7 mouse cellular contexts compared by ENCODE assay signal in the genomic region with DNA sequence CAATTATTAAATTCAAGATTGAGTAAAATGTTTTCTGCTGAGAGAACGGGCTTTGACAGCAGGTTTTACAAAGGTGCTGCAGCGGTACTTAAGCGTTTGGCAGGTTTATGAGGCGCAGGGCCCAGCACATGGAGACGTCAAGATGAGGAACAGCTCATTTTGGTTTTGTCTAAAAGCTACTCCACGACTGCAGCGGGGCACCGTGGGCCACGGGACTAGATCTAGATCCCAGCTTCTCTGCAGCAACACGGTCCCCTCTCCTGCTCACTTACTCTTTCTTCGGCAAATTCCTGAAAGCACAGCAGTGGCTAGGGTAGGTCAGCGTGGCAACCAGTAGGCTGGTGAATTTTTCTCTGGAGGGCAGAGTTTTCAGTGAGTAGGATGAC. TPM values are rescaled to one million over a fixed set of nuclear protein-coding genes. Genes with fewer than 3 reads are reported as not detected.
DNase-seq lines count a peak whose midpoint lies in the region; ATAC-seq lines count a peak whose summit lies in the region.

No protein-coding gene starts in this region.

- no peaks in the 10 kb centered on the region for H3K9me3 ChIP-seq in kidney, embryonic 16.5 days (ENCODE audit: low read length)
- H3K9me3 ChIP-seq in forebrain, embryonic 16.5 days (ENCODE audit: control insufficient read depth, low read length) = no peaks in the 10 kb centered on the region
- H3K9me3 ChIP-seq in limb, embryonic 10.5 days (replicated peaks) = no peaks in the 10 kb centered on the region
- no peaks in the 10 kb centered on the region for H3K9me3 ChIP-seq in neural tube, embryonic 14.5 days (ENCODE audit: control insufficient read depth, low read length)

- peak overlapping the region; percentile 35 for H3K4me3 ChIP-seq in kidney, embryonic 16.5 days (ENCODE audit: low read length)
- H3K4me3 ChIP-seq in forebrain, embryonic 16.5 days (replicated peaks; ENCODE audit: low read length) = no peak overlapping the region; the same call in 1 of the 2 replicates
- H3K4me3 ChIP-seq in limb, embryonic 10.5 days = peak overlapping the region; percentile 30
- no peak overlapping the region for H3K4me3 ChIP-seq in neural tube, embryonic 14.5 days (ENCODE audit: low read depth, low read length)

- H3K27me3 ChIP-seq in kidney, embryonic 16.5 days (ENCODE audit: insufficient read depth, low read length) = no peaks in the 10 kb centered on the region
- peaks cover 7% of the 10 kb centered on the region; the same call in 1 of the 2 replicates for H3K27me3 ChIP-seq in forebrain, embryonic 16.5 days (replicated peaks; ENCODE audit: control insufficient read depth, insufficient read depth, low read length)
- H3K27me3 ChIP-seq in limb, embryonic 10.5 days (ENCODE audit: low read depth, poor library complexity, severe bottlenecking) = no peaks in the 10 kb centered on the region
- no peaks in the 10 kb centered on the region for H3K27me3 ChIP-seq in neural tube, embryonic 14.5 days (ENCODE audit: control insufficient read depth, insufficient read depth, low read length)

- H3K9ac ChIP-seq in kidney, embryonic 16.5 days (replicated peaks; ENCODE audit: low read length) = peak overlapping the region; percentile 42
- no peak overlapping the region for H3K9ac ChIP-seq in forebrain, embryonic 16.5 days (replicated peaks; ENCODE audit: low read depth, low read length)
- peak overlapping the region; percentile 16; the same call in 1 of the 2 replicates for H3K9ac ChIP-seq in neural tube, embryonic 14.5 days (replicated peaks; ENCODE audit: low read depth, low read length)

- no peak for DNase-seq in kidney, adult 8-10 months
- peak; percentile 48 for DNase-seq in limb, embryonic 10.5 days (ENCODE audit: low spot score)
- no peak for DNase-seq in right cerebral cortex, postnatal 4 days

- ATAC-seq in kidney, embryonic 16.5 days (ENCODE audit: low FRiP score, low TSS enrichment) = peak; percentile 46; the same call in 1 of the 2 replicates
- ATAC-seq in forebrain, embryonic 16.5 days = no peak
- ATAC-seq in neural tube, embryonic 14.5 days (ENCODE audit: low read depth) = peak; percentile 32; the same call in 1 of the 2 replicates
- ATAC-seq in erythroblast, adult 5-6 weeks (replicated peaks; ENCODE audit: low FRiP score, poor library complexity, severe bottlenecking) = no peak

- WGBS in kidney, embryonic 16.5 days = 16% methylated on average over 12 of the region's 12 CpGs
- WGBS in forebrain, embryonic 16.5 days = 56% methylated on average over 12 of the region's 12 CpGs
- WGBS in limb, embryonic 10.5 days = 34% methylated on average over 12 of the region's 12 CpGs
- WGBS in neural tube, embryonic 14.5 days = 16% methylated on average over 12 of the region's 12 CpGs

- no peaks in the 10 kb centered on the region for H3K36me3 ChIP-seq in kidney, embryonic 16.5 days (ENCODE audit: insufficient read depth, low read length)
- no peaks in the 10 kb centered on the region for H3K36me3 ChIP-seq in forebrain, embryonic 16.5 days (ENCODE audit: control insufficient read depth, insufficient read depth)
- no peaks in the 10 kb centered on the region for H3K36me3 ChIP-seq in limb, embryonic 10.5 days
- H3K36me3 ChIP-seq in neural tube, embryonic 14.5 days (ENCODE audit: control insufficient read depth, insufficient read depth, low read length) = no peaks in the 10 kb centered on the region

- no peak overlapping the region for H3K27ac ChIP-seq in kidney, embryonic 16.5 days (ENCODE audit: low read length)
- peak overlapping the region; percentile 28; the same call in 1 of the 2 replicates for H3K27ac ChIP-seq in forebrain, embryonic 16.5 days (ENCODE audit: low read length)
- H3K27ac ChIP-seq in limb, embryonic 10.5 days = peak overlapping the region; percentile 62
- peak overlapping the region; percentile 40; the same call in 1 of the 2 replicates for H3K27ac ChIP-seq in neural tube, embryonic 14.5 days (ENCODE audit: low read depth, low read length)

- H3K4me1 ChIP-seq in kidney, embryonic 16.5 days (ENCODE audit: insufficient read depth, low read length) = peaks cover 5% of the 10 kb centered on the region; the same call in 1 of the 2 replicates
- H3K4me1 ChIP-seq in forebrain, embryonic 16.5 days (replicated peaks; ENCODE audit: control insufficient read depth, insufficient read depth, low read length) = peaks cover 29% of the 10 kb centered on the region
- peaks cover 19% of the 10 kb centered on the region for H3K4me1 ChIP-seq in limb, embryonic 10.5 days
- H3K4me1 ChIP-seq in neural tube, embryonic 14.5 days (ENCODE audit: control insufficient read depth, insufficient read depth, low read length) = peaks cover 25% of the 10 kb centered on the region

- H3K4me2 ChIP-seq in kidney, embryonic 16.5 days (replicated peaks; ENCODE audit: low read depth, low read length) = peak overlapping the region; percentile 51
- peak overlapping the region; percentile 18 for H3K4me2 ChIP-seq in forebrain, embryonic 16.5 days (ENCODE audit: low read length)
- H3K4me2 ChIP-seq in neural tube, embryonic 14.5 days (ENCODE audit: low read depth, low read length) = peak overlapping the region; percentile 36

RNA-seq across cellular contexts. Expression of gene Lhcgr, which starts 38.3 kb away (rescaled TPM):
- 0.14 and 0.45 TPM in 2 replicates for polyA plus RNA-seq in kidney, embryonic 16.5 days (2015; fragmentation: Nextera tagmentation; extraction: Ambion mirVana)
- polyA plus RNA-seq in forebrain, embryonic 16.5 days (2015; fragmentation: Nextera tagmentation; extraction: Ambion mirVana) = 1.6 and 3.2 TPM in 2 replicates
- 0.38 TPM in 1 of 2 replicates, not detected in the other for polyA plus RNA-seq in limb, embryonic 10.5 days (2016; fragmentation: Nextera tagmentation; extraction: Ambion mirVana)
- 2.4 and 3.1 TPM in 2 replicates for polyA plus RNA-seq in neural tube, embryonic 14.5 days (2014; fragmentation: Nextera tagmentation; extraction: Ambion mirVana)
- total RNA-seq in erythroblast, adult 5-6 weeks (2015; ENCODE audit: low replicate concordance) = not detected in 2 replicates
- total RNA-seq in erythroblast, adult 5-6 weeks (2017; ENCODE audit: low replicate concordance) = not detected in 2 replicates

Comparison
In these comparisons a context has a peak if more than half of its experiments do, and no peak if none do; other contexts are left out.
1. ATAC-seq: peak in kidney, embryonic 16.5 days (single experiment) and neural tube, embryonic 14.5 days (single experiment); none in forebrain, embryonic 16.5 days (single experiment) and erythroblast, adult 5-6 weeks (single experiment).
2. H3K4me3 ChIP-seq: peak in kidney, embryonic 16.5 days (single experiment) and limb, embryonic 10.5 days (single experiment); none in forebrain, embryonic 16.5 days (single experiment) and neural tube, embryonic 14.5 days (single experiment).
3. Peak in every context shown above with its lines, with median percentiles within 50 percentile points of each other: H3K4me2 ChIP-seq.